Mouse (Mus musculus) megakaryocyte-erythroid progenitor cell, adult 5 weeks (primary cell): Measurements from ENCODE around the gene Wdr24. TPM values are rescaled to one million over a fixed set of nuclear protein-coding genes. Genes with fewer than 3 reads are reported as not detected.

Source experiments
- polyA plus RNA-seq: library from polyadenylated mRNA; stranded (reverse); fragments of >175 nt; gene quantifications from 2 replicates; pipeline ENCODE4 v1.2.3, GENCODE M21; 2012

Gene Wdr24
- polyA plus RNA-seq, 1 experiment, result 8.6 TPM

Other genes starting within 250 kb of the Wdr24 start
- gene Lmf1, start 244.5 kb upstream of the Wdr24 start, polyA plus RNA-seq, result 37.2 and 46.2 TPM in 2 replicates
- not detected in 2 replicates for gene Gng13, start 106.5 kb upstream of the Wdr24 start, polyA plus RNA-seq
- 62.0 and 75.4 TPM in 2 replicates for gene Chtf18, start 96.2 kb upstream of the Wdr24 start, polyA plus RNA-seq
- 29.2 and 34.8 TPM in 2 replicates for gene Rpusd1, start 96.0 kb upstream of the Wdr24 start, polyA plus RNA-seq
- gene Mslnl, start 87.6 kb upstream of the Wdr24 start, polyA plus RNA-seq, result 0.04 TPM in 1 of 2 replicates, not detected in the other
- gene Msln, start 69.2 kb upstream of the Wdr24 start, polyA plus RNA-seq, result not detected in 2 replicates
- 19.6 and 19.7 TPM in 2 replicates for gene Narfl, start 49.9 kb upstream of the Wdr24 start, polyA plus RNA-seq
- 28.8 and 33.6 TPM in 2 replicates for gene Haghl, start 38.0 kb upstream of the Wdr24 start, polyA plus RNA-seq
- 0.11 TPM in 1 of 2 replicates, not detected in the other for gene Ccdc78, start 37.0 kb upstream of the Wdr24 start, polyA plus RNA-seq
- 40.2 and 41.6 TPM in 2 replicates for gene Fam173a, start 30.7 kb upstream of the Wdr24 start, polyA plus RNA-seq
- not detected in 2 replicates for gene AC134908.4, start 28.0 kb upstream of the Wdr24 start, polyA plus RNA-seq
- gene Metrn, start 26.5 kb upstream of the Wdr24 start, polyA plus RNA-seq, result 132 and 135 TPM in 2 replicates
- 0.12 and 0.13 TPM in 2 replicates for gene Fbxl16, start 14.5 kb upstream of the Wdr24 start, polyA plus RNA-seq
- gene Jmjd8, start 5.2 kb downstream of the Wdr24 start, polyA plus RNA-seq, result 9.7 and 11.1 TPM in 2 replicates
- gene Stub1, start 9.8 kb downstream of the Wdr24 start, polyA plus RNA-seq, result 153 and 162 TPM in 2 replicates
- 2.0 and 2.5 TPM in 2 replicates for gene Rhbdl1, start 13.7 kb downstream of the Wdr24 start, polyA plus RNA-seq
- gene Gm20683, start 18.1 kb downstream of the Wdr24 start, polyA plus RNA-seq, result 9.8 and 11.1 TPM in 2 replicates
- 116 and 144 TPM in 2 replicates for gene Rhot2, start 21.2 kb downstream of the Wdr24 start, polyA plus RNA-seq
- 25.5 and 31.2 TPM in 2 replicates for gene Wdr90, start 37.9 kb downstream of the Wdr24 start, polyA plus RNA-seq
- 137 and 165 TPM in 2 replicates for gene Mcrip2, start 45.1 kb downstream of the Wdr24 start, polyA plus RNA-seq
- gene Mettl26, start 51.4 kb downstream of the Wdr24 start, polyA plus RNA-seq, result 49.6 and 51.3 TPM in 2 replicates
- 3.7 and 7.4 TPM in 2 replicates for gene Wfikkn1, start 57.2 kb downstream of the Wdr24 start, polyA plus RNA-seq
- gene Rab40c, start 96.1 kb downstream of the Wdr24 start, polyA plus RNA-seq, result 11.1 and 12.9 TPM in 2 replicates
- 135 and 143 TPM in 2 replicates for gene Pigq, start 121.3 kb downstream of the Wdr24 start, polyA plus RNA-seq
- gene Nhlrc4, start 121.3 kb downstream of the Wdr24 start, polyA plus RNA-seq, result 0.50 TPM in 1 of 2 replicates, not detected in the other
- gene A930017K11Rik, start 128.9 kb downstream of the Wdr24 start, polyA plus RNA-seq, result 0.02 and 0.04 TPM in 2 replicates
- 46.0 and 55.2 TPM in 2 replicates for gene Capn15, start 162.2 kb downstream of the Wdr24 start, polyA plus RNA-seq
- 5.8 and 10.9 TPM in 2 replicates for gene Rab11fip3, start 245.9 kb downstream of the Wdr24 start, polyA plus RNA-seq